Mouse (Mus musculus) induced T-regulatory cell, adult 2 months (primary cell): Measurements from ENCODE around the gene Map1lc3b.
"Not testable (repeated sequence)": the region's sequence is repeated elsewhere in the genome, so short reads cannot be mapped to it uniquely, and the experiment has no call there.

Experiments
- DNase-seq: peaks from one replicate; pipeline ENCODE4 v3.0.0-alpha.2; 2012; ENCODE audit warnings: low read depth

The Map1lc3b gene

DNA sequence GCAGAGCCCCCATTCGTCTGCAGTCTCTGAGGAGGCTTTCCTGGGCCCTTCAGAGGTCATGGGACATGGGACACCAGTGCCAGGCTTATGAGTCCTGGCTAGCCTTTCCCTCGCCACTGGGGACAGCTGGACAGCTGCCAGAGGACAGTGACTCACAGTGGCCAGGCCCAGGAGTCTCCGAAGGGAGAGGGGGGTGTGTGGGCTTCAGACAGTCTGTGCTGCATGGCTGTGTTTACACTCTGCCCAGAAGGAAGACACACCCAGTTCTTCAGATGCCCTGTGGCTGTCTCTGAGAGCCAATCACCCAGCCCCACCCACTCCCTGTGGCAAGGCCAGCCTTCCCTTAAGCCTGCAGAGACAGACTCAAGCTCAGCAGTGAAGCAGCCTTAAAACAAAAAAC is 16.9 kb upstream of the Map1lc3b start:
- DNase-seq: peak; percentile 52

- no peak for DNase-seq
Measured at GRCm38 (mm10) chr8:121575661-121576060, 14.5 kb upstream of the Map1lc3b start.

DNA sequence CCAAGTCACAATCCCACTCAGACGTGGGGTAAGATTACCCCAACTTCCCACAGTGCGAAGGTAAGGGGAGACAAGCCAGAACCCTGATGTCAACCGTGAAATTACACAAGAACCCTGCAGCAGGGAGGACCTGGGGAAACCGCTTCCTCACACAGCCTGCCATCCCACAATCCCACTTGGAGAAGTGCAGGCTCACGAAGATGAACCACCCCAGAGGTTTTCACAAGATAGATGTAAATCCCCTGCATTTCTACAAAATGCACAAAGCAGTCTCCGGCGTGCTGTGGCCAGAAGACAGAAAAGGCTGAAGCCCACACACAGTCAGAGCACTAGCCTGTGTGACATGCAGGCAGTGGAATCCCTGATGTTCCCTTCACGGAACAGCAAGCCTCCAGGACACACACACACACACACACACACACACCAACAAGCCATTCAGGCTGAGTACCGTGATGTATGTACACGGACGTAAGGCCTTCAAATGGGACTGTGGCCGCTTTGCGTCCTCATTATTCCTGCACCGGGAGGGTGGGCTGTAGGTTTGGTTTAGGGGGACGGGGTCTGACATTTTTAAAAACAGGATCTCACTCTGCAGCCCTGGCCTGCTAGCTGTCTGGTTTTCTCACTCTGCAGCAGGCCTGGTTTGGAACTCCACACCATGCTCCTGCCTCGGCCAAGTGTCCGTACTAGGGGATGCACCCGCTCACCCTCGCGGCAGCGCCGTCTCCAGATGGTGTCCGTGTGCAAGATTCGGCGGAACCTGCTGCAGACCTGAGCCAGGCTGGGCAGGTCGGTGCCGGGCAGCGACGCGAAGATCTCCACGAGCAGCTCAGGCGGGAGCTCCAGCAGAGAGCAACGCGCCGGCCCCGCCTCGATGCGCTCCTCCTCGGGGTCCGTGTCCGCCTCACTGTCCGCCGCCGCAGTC is 12.1 kb upstream of the Map1lc3b start:
- DNase-seq: no peak

DNA sequence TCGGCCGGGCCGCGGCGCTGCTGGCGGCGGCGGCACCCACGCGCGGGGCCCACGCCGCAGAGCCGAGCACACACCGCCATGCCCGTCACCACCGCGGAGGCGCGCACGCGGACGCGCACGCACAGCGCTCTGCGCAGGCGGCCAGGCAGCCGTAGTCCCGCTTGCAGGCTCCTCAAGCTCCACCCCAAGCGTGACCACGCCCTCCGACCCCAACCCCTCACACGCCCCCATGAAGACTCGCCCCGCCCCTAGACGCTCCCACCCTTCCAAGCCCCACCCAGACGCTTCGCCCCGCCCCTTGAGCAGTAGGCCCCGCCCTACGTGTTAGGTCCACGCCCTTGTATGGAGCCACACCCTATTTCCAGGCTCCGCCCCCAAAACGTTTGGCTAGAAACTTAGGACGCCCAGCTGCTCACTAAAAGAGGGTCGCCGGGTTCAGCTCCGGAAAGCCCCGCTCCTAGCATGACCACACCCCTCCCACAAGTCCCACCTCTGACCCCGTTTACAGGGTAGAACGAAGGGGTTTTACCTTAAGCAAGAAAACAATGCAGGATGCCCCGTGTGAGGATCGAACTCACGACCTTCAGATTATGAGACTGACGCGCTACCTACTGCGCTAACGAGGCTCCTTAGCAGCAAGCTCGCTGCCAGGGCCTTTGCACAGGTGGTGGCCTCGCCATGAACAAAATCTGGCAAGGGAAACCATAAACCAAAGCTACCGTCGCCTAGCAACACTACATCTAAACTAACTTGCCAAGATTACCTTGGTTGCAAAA is 11.3 kb upstream of the Map1lc3b start, which contains the start of gene Fbxo31:
Fbxo31 (minus strand) TSS at position 131 of the 776 bp plus-strand sequence.
- DNase-seq: peak; percentile 96

DNA sequence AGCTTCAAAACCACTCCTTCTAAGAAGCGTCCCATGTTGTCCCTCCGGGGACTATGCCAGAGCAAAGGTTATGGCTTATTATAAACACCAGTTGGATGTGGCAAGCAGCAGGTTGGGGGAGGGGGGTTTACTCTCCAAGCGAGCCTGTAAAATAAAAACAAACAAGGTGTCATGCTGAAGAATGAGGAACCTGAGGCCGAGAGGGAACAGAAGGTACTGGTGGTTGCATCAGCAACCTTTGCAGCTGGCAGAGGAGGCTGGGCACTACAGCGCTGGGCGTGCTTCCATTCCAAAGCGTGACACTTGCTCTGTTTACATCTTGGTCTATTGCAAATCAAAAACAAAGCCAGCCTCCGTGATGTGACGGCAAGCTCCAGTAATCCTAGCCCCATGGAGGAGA is 9.7 kb upstream of the Map1lc3b start:
- no peak for DNase-seq

DNA sequence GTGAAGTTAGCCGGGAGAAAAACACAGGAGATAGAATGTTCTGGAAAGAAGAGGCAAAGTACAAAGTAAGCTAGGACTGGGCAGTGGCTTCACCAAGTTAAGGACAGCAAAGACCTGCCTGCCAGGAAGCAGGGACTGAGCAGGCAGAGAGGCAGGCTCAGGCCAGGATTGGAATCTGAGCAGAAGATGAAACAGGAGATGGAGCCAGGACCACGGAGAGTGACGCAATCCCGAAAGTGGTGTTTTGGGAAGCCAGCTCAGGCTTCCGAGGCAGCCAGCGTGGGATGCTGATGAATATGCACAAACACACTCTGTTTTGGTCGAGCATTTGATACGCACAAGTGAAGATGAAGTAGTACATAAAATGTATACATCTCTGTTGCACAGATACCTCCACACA is 6.5 kb upstream of the Map1lc3b start:
- no peak for DNase-seq

DNA sequence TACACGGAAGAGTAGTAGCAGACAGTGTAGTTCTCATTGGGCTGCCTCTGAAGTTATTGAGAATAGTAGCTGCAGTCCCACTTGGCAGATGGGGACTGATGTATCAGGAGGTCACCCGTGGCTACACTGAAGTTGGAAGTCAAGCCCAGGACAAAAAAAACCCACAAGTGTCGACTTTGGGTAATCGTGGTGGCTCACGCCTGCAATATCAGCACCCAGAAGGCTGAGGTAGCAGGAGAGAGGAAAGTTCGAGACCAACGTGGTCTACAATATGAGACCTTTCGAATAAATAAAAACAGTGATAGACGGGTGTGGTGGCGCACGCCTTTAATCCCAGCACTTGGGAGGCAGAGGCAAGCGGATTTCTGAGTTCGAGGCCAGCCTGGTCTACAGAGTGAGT is 5.4 kb upstream of the Map1lc3b start:
- DNase-seq: peak; percentile 57

- peak; percentile 100 for DNase-seq
Measured at GRCm38 (mm10) chr8:121585159-121585825, 4.9 kb upstream of the Map1lc3b start.

GRCm38 (mm10) chr8:121588750-121589149 is 1.4 kb upstream of the Map1lc3b start:
- no peak for DNase-seq

- no peak for DNase-seq
Measured at GRCm38 (mm10) chr8:121589205-121589726, 895 bp upstream of the Map1lc3b start.

- DNase-seq: peak; percentile 77
Measured at GRCm38 (mm10) chr8:121591178-121592066, 1.3 kb downstream of the Map1lc3b start.

DNA sequence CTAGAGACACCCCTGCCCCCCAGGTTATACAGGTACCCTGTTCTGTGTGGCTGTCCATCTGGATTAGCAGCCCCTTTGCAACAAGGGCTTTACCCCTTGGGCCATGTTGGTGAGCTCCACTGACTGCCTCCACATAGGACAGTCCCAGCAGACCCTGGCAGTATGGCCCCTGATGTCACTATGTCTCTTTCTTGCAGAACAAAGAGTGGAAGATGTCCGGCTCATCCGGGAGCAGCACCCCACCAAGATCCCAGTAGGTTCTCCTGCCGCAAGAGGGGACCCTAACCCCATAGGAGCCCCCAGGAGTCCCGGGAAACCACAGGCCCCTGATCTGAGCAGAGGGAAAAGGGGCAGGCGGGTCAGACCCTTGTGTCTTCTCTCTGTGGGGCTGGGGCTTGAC is 3.1 kb downstream of the Map1lc3b start:
- DNase-seq: no peak

GRCm38 (mm10) chr8:121593983-121594382 is 3.8 kb downstream of the Map1lc3b start:
- DNase-seq: no peak

GRCm38 (mm10) chr8:121597492-121597891 is 7.3 kb downstream of the Map1lc3b start:
- not testable (repeated sequence) for DNase-seq

DNA sequence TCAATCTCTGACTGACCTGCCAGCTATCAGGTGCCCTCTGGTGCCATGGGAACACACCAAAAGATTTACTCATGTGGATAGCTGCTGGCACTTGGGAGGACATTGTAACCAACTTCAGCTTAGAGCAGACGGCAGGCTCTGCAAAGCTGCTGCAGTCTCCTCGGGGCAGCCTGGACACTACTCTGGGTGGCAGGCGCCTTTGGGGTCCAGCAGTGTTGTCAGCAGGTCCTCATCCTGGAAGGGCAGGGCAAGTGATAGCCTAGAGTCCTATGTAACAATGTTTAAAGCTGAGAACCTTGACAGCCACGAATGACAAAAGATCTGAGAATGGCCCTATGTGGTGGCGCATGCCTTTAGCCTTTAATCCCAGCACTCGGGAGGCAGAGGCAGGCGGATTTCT is 8.0 kb downstream of the Map1lc3b start:
- no peak for DNase-seq

GRCm38 (mm10) chr8:121598892-121599291 is 8.7 kb downstream of the Map1lc3b start:
- peak; percentile 87 for DNase-seq

DNA sequence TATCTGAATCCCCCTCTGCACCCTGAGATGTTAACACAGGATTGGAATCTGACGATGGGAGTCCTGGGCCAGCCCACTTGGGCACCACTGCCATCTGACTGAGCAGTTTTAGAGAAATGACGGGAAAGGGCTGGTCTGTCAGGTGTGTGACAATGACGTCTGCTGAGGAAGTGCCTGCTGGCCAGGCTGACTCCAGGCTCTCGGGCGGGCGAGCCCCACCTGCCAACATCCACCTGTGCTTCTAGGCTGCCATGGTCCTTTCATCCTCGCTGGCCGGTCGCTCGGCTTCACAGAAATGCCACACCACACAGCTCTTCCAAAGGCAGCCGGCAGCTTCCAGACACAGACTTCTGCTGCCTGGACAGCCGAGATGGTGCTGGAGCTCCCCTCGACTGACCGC is 9.7 kb downstream of the Map1lc3b start:
- no peak for DNase-seq

GRCm38 (mm10) chr8:121602411-121602810 is 12.2 kb downstream of the Map1lc3b start:
- no peak for DNase-seq

- peak; percentile 77 for DNase-seq
Measured at GRCm38 (mm10) chr8:121602860-121603259, 12.7 kb downstream of the Map1lc3b start.

DNA sequence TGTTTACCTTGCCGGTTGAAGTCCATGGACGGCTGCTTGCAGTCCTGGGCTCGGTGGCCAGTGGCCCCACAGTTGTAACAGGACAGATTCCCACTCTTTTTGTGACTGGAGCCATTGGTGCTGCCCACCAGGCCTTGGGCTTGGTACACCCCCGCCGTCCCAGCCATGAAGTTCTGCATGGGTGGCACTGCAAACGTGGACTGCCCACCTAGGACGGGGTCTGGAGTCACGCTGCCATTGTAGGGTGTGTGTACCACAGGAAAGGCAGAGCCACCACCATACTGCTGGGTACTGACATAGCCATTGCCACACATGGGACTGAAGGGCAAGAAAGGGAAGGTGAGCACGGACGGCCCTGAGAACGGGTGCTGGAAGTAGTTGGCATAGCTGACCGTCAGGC is 13.6 kb downstream of the Map1lc3b start:
- no peak for DNase-seq

- peak; percentile 39 for DNase-seq
Measured at GRCm38 (mm10) chr8:121607661-121608060, 17.5 kb downstream of the Map1lc3b start.
